Mouse (Mus musculus) embryonic fibroblast, embryonic 13.5 days (primary cell): ENCODE measurements around the gene Dennd5a.

Experiments used
- CTCF ChIP-seq: IDR thresholded peaks from 2 replicates; pipeline ENCODE4 v1.5.1; 2011; ENCODE audit warnings: mild to moderate bottlenecking, control low read depth, low read length, moderate library complexity, borderline replicate concordance; ENCODE audit not compliant: insufficient read depth
- POLR2A ChIP-seq: IDR thresholded peaks from 2 replicates; pipeline ENCODE4 v1.6.1; 2011; ENCODE audit warnings: low read depth, mild to moderate bottlenecking, control low read depth, low read length, moderate library complexity

- no peak for TF ChIP-seq CTCF
- TF ChIP-seq POLR2A = no peak
These were observed 89.0 kb downstream of the Dennd5a start for GRCm38 (mm10) chr7:109871232-109871631.
